Mouse (Mus musculus): ENCODE measurements around the gene Il17c. TPM values are rescaled to one million over a fixed set of nuclear protein-coding genes. Genes with fewer than 3 reads are reported as not detected.
A peak's percentile ranks its signal among the peaks of the same experiment; 100 is the strongest.

Gene Il17c
- polyA plus RNA-seq, 1 experiment = 0.11 TPM

- TF ChIP-seq CTCF (conservative IDR thresholded peaks at IDR 0.05; ENCODE audit: insufficient read depth, insufficient read length, low read depth, low read length) (peak; percentile 63), POLR2A (IDR thresholded peaks at IDR 0.05; ENCODE audit: low read depth, low read length) (peak; percentile 86)
- Histone ChIP-seq H3K4me3 (ENCODE audit: insufficient read depth, low read depth, low read length) (peak within 1 kb of the TSS; percentile 65), H3K36me3 (ENCODE audit: control insufficient read depth, insufficient read depth, low read length) (no peaks in the 10 kb centered on the region), H3K4me1 (ENCODE audit: control insufficient read depth, insufficient read depth, low read length) (peaks cover 5% of the 10 kb centered on the region; the same call in 1 of the 2 replicates), H3K27ac (ENCODE audit: insufficient read depth, low read depth, low read length) (peak within 1 kb of the TSS; percentile 77), H3K27me3 (replicated peaks; ENCODE audit: control insufficient read depth, insufficient read depth, low read length) (no peaks in the 10 kb centered on the region)
- under 1% methylated on average over 47 of the region's 47 CpGs for WGBS
- peak; percentile 100 for DNase-seq
Observed at GRCm38 (mm10) chr8:122443262-122444006, 21.6 kb downstream of the Il17c start, which contains the start of gene Mvd. Gene Mvd (minus strand): TSS chr8:122443422.

- DNase-seq = peak; percentile 93
- under 1% methylated on average over 19 of the region's 19 CpGs for WGBS
- peaks cover 5% of the 10 kb centered on the region; the same call in 1 of the 2 replicates for H3K4me1 ChIP-seq (ENCODE audit: control insufficient read depth, insufficient read depth, low read length)
- H3K27ac ChIP-seq (ENCODE audit: insufficient read depth, low read depth, low read length) = peak overlapping the region; percentile 77
- H3K36me3 ChIP-seq (ENCODE audit: control insufficient read depth, insufficient read depth, low read length) = no peaks in the 10 kb centered on the region
- TF ChIP-seq CTCF (conservative IDR thresholded peaks at IDR 0.05; ENCODE audit: insufficient read depth, insufficient read length, low read depth, low read length) = no peak
- TF ChIP-seq POLR2A (IDR thresholded peaks at IDR 0.05; ENCODE audit: low read depth, low read length) = no peak
- H3K27me3 ChIP-seq (replicated peaks; ENCODE audit: control insufficient read depth, insufficient read depth, low read length) = no peaks in the 10 kb centered on the region
- peak overlapping the region; percentile 56 for H3K4me3 ChIP-seq (ENCODE audit: insufficient read depth, low read depth, low read length)
Observed at GRCm38 (mm10) chr8:122444058-122444748, 22.4 kb downstream of the Il17c start.

- no peak overlapping the region for H3K4me3 ChIP-seq (ENCODE audit: insufficient read depth, low read depth, low read length)
- H3K4me1 ChIP-seq (ENCODE audit: control insufficient read depth, insufficient read depth, low read length) = peaks cover 5% of the 10 kb centered on the region; the same call in 1 of the 2 replicates
- no peaks in the 10 kb centered on the region for H3K27me3 ChIP-seq (replicated peaks; ENCODE audit: control insufficient read depth, insufficient read depth, low read length)
- H3K27ac ChIP-seq (ENCODE audit: insufficient read depth, low read depth, low read length) = no peak overlapping the region
- H3K36me3 ChIP-seq (ENCODE audit: control insufficient read depth, insufficient read depth, low read length) = no peaks in the 10 kb centered on the region
- DNase-seq = no peak
- 44% methylated on average over 3 of the region's 3 CpGs for WGBS
- no peak for TF ChIP-seq POLR2A (IDR thresholded peaks at IDR 0.05; ENCODE audit: low read depth, low read length)
- no peak; the same call in 1 of the 2 replicates for TF ChIP-seq CTCF (conservative IDR thresholded peaks at IDR 0.05; ENCODE audit: insufficient read depth, insufficient read length, low read depth, low read length)
Observed at GRCm38 (mm10) chr8:122445203-122445602, 23.4 kb downstream of the Il17c start.

- H3K36me3 ChIP-seq (ENCODE audit: control insufficient read depth, insufficient read depth, low read length) = no peaks in the 10 kb centered on the region
- no peak overlapping the region for H3K4me3 ChIP-seq (ENCODE audit: insufficient read depth, low read depth, low read length)
- WGBS = 63% methylated on average over 7 of the region's 7 CpGs
- no peak for DNase-seq
- H3K27me3 ChIP-seq (replicated peaks; ENCODE audit: control insufficient read depth, insufficient read depth, low read length) = no peaks in the 10 kb centered on the region
- H3K27ac ChIP-seq (ENCODE audit: insufficient read depth, low read depth, low read length) = no peak overlapping the region
- no peaks in the 10 kb centered on the region for H3K4me1 ChIP-seq (ENCODE audit: control insufficient read depth, insufficient read depth, low read length)
- TF ChIP-seq CTCF (conservative IDR thresholded peaks at IDR 0.05; ENCODE audit: insufficient read depth, insufficient read length, low read depth, low read length) (no peak), POLR2A (IDR thresholded peaks at IDR 0.05; ENCODE audit: low read depth, low read length) (no peak)
Observed at GRCm38 (mm10) chr8:122451161-122451703, 29.4 kb downstream of the Il17c start.

- DNase-seq = no peak
- no peaks in the 10 kb centered on the region for H3K27me3 ChIP-seq (replicated peaks; ENCODE audit: control insufficient read depth, insufficient read depth, low read length)
- H3K27ac ChIP-seq (ENCODE audit: insufficient read depth, low read depth, low read length) = no peak overlapping the region
- 91% methylated on average over 10 of the region's 10 CpGs for WGBS
- H3K4me1 ChIP-seq (ENCODE audit: control insufficient read depth, insufficient read depth, low read length) = no peaks in the 10 kb centered on the region
- no peaks in the 10 kb centered on the region for H3K36me3 ChIP-seq (ENCODE audit: control insufficient read depth, insufficient read depth, low read length)
- H3K4me3 ChIP-seq (ENCODE audit: insufficient read depth, low read depth, low read length) = no peak overlapping the region
- no peak for TF ChIP-seq POLR2A (IDR thresholded peaks at IDR 0.05; ENCODE audit: low read depth, low read length)
- no peak for TF ChIP-seq CTCF (conservative IDR thresholded peaks at IDR 0.05; ENCODE audit: insufficient read depth, insufficient read length, low read depth, low read length)
Observed at GRCm38 (mm10) chr8:122452154-122452553, 30.3 kb downstream of the Il17c start.

- no peaks in the 10 kb centered on the region for H3K4me1 ChIP-seq (ENCODE audit: control insufficient read depth, insufficient read depth, low read length)
- TF ChIP-seq POLR2A (IDR thresholded peaks at IDR 0.05; ENCODE audit: low read depth, low read length) (no peak), CTCF (conservative IDR thresholded peaks at IDR 0.05; ENCODE audit: insufficient read depth, insufficient read length, low read depth, low read length) (no peak)
- no peaks in the 10 kb centered on the region for H3K36me3 ChIP-seq (ENCODE audit: control insufficient read depth, insufficient read depth, low read length)
- DNase-seq = no peak
- no peak overlapping the region for H3K27ac ChIP-seq (ENCODE audit: insufficient read depth, low read depth, low read length)
- 91% methylated on average over 6 of the region's 6 CpGs for WGBS
- H3K27me3 ChIP-seq (replicated peaks; ENCODE audit: control insufficient read depth, insufficient read depth, low read length) = no peaks in the 10 kb centered on the region
- H3K4me3 ChIP-seq (ENCODE audit: insufficient read depth, low read depth, low read length) = no peak overlapping the region
Observed at GRCm38 (mm10) chr8:122454409-122454808, 32.6 kb downstream of the Il17c start.

- Histone ChIP-seq H3K27ac (ENCODE audit: insufficient read depth, low read depth, low read length) (no peak overlapping the region), H3K27me3 (replicated peaks; ENCODE audit: control insufficient read depth, insufficient read depth, low read length) (no peaks in the 10 kb centered on the region), H3K4me1 (ENCODE audit: control insufficient read depth, insufficient read depth, low read length) (peaks cover 14% of the 10 kb centered on the region; the same call in 1 of the 2 replicates), H3K4me3 (ENCODE audit: insufficient read depth, low read depth, low read length) (no peak overlapping the region), H3K36me3 (ENCODE audit: control insufficient read depth, insufficient read depth, low read length) (no peaks in the 10 kb centered on the region)
- no peak for DNase-seq
- 81% methylated on average over 11 of the region's 11 CpGs for WGBS
- no peak for TF ChIP-seq CTCF (conservative IDR thresholded peaks at IDR 0.05; ENCODE audit: insufficient read depth, insufficient read length, low read depth, low read length)
- no peak for TF ChIP-seq POLR2A (IDR thresholded peaks at IDR 0.05; ENCODE audit: low read depth, low read length)
Observed at GRCm38 (mm10) chr8:122457171-122457570, 35.4 kb downstream of the Il17c start.
